Mouse (Mus musculus) bone marrow macrophage, adult 2 months (primary cell): ENCODE results near the gene Mre11a. TPM values are rescaled to one million over a fixed set of nuclear protein-coding genes. Genes with fewer than 3 reads are reported as not detected.

Experiments used
- H3K27ac ChIP-seq: 2 replicates; pipeline ENCODE4 v1.5.1; 2012; ENCODE audit warnings: low read depth, low read length; ENCODE audit not compliant: insufficient read depth
- H3K4me1 ChIP-seq: 2 replicates; pipeline ENCODE4 v1.6.1; 2012; ENCODE audit warnings: low read length; ENCODE audit not compliant: control insufficient read depth, insufficient read depth
- H3K4me3 ChIP-seq: 2 replicates; pipeline ENCODE4 v1.5.1; 2012; ENCODE audit warnings: mild to moderate bottlenecking, low read length, moderate library complexity; ENCODE audit not compliant: insufficient read depth
- CTCF ChIP-seq: IDR thresholded peaks from 2 replicates; pipeline ENCODE4 v1.5.1; 2012; ENCODE audit warnings: low read depth, mild to moderate bottlenecking, low read length, moderate library complexity
- POLR2A ChIP-seq: IDR thresholded peaks from 2 replicates; pipeline ENCODE4 v1.6.1; 2012; ENCODE audit warnings: mild to moderate bottlenecking, low read depth, low read length, borderline replicate concordance
- polyA plus RNA-seq: library from polyadenylated mRNA; stranded (reverse); fragments of >200 nt; gene quantifications from 2 replicates; pipeline ENCODE4 v1.2.4, GENCODE M21; 2012; ENCODE audit not compliant: missing spikeins, insufficient read depth, insufficient read length

The Mre11a gene
- polyA plus RNA-seq, 1 experiment, result 25.2 TPM

- Histone ChIP-seq H3K4me3 (peak overlapping the region; percentile 22; the same call in 1 of the 2 replicates), H3K4me1 (peaks cover 13% of the 10 kb centered on the region), H3K27ac (peak overlapping the region; percentile 66)
- no peak for TF ChIP-seq POLR2A
- TF ChIP-seq CTCF, result no peak
Observed at GRCm38 (mm10) chr9:14758590-14758989, 25.9 kb upstream of the Mre11a start.

- H3K4me3 ChIP-seq, result no peak overlapping the region
- H3K4me1 ChIP-seq, result peaks cover 13% of the 10 kb centered on the region
- TF ChIP-seq POLR2A (no peak), CTCF (no peak)
- H3K27ac ChIP-seq, result no peak overlapping the region
Observed at GRCm38 (mm10) chr9:14759261-14759660, 25.2 kb upstream of the Mre11a start.

GRCm38 (mm10) chr9:14764765-14765164 lies 19.7 kb upstream of the Mre11a start:
- no peak overlapping the region for H3K4me3 ChIP-seq
- TF ChIP-seq CTCF, result no peak
- no peak for TF ChIP-seq POLR2A
- H3K27ac ChIP-seq, result no peak overlapping the region
- H3K4me1 ChIP-seq, result peaks cover 7% of the 10 kb centered on the region

GRCm38 (mm10) chr9:14769811-14770210 lies 14.6 kb upstream of the Mre11a start:
- Histone ChIP-seq H3K4me3 (no peak overlapping the region), H3K4me1 (peaks cover 7% of the 10 kb centered on the region), H3K27ac (no peak overlapping the region)
- TF ChIP-seq CTCF (no peak), POLR2A (no peak)

GRCm38 (mm10) chr9:14770803-14771471 lies 13.5 kb upstream of the Mre11a start, which contains the start of gene 1700012B09Rik:
Gene 1700012B09Rik, minus strand, starts transcription at chr9:14771030.
- Histone ChIP-seq H3K4me1 (peaks cover 7% of the 10 kb centered on the region), H3K27ac (no peak within 1 kb of the TSS), H3K4me3 (no peak within 1 kb of the TSS)
- TF ChIP-seq CTCF (no peak), POLR2A (no peak)

GRCm38 (mm10) chr9:14772074-14772473 lies 12.4 kb upstream of the Mre11a start:
- TF ChIP-seq POLR2A, result no peak
- TF ChIP-seq CTCF, result no peak
- Histone ChIP-seq H3K4me3 (no peak overlapping the region), H3K27ac (no peak overlapping the region), H3K4me1 (peaks cover 7% of the 10 kb centered on the region)

GRCm38 (mm10) chr9:14773813-14774212 lies 10.6 kb upstream of the Mre11a start:
- Histone ChIP-seq H3K4me1 (peaks cover 5% of the 10 kb centered on the region), H3K4me3 (no peak overlapping the region), H3K27ac (no peak overlapping the region)
- no peak for TF ChIP-seq CTCF
- TF ChIP-seq POLR2A, result no peak

- Histone ChIP-seq H3K27ac (no peak overlapping the region), H3K4me3 (no peak overlapping the region), H3K4me1 (no peaks in the 10 kb centered on the region)
- no peak for TF ChIP-seq CTCF
- no peak for TF ChIP-seq POLR2A
Observed at GRCm38 (mm10) chr9:14778341-14778740, 6.1 kb upstream of the Mre11a start.

GRCm38 (mm10) chr9:14787356-14787755 lies 2.9 kb downstream of the Mre11a start:
- Histone ChIP-seq H3K4me3 (no peak overlapping the region), H3K4me1 (peaks cover 4% of the 10 kb centered on the region), H3K27ac (no peak overlapping the region)
- TF ChIP-seq CTCF, result no peak
- TF ChIP-seq POLR2A, result no peak

GRCm38 (mm10) chr9:14805714-14806113 lies 21.3 kb downstream of the Mre11a start:
- TF ChIP-seq CTCF, result no peak
- TF ChIP-seq POLR2A, result no peak
- H3K4me3 ChIP-seq, result no peak overlapping the region
- H3K4me1 ChIP-seq, result peaks cover 23% of the 10 kb centered on the region
- H3K27ac ChIP-seq, result peak overlapping the region; percentile 24
